Mouse (Mus musculus) liver, embryonic 16.5 days (tissue): ENCODE measurements around the gene Sema3g. TPM values are rescaled to one million over a fixed set of nuclear protein-coding genes. Genes with fewer than 3 reads are reported as not detected.

ENCODE experiments used
- ATAC-seq: fragments of 200-750 bp; cut with Nextera tagmentation; 2 replicates; pipeline ENCODE4 v1.8.0; 2017; ENCODE audit warnings: low read depth, mild to moderate bottlenecking, moderate number of reproducible peaks, moderate library complexity
- H3K27ac ChIP-seq: fragments of 300-500 bp; sonication (generic); 2 replicates; pipeline ENCODE4 v1.5.1; 2014; ENCODE audit warnings: mild to moderate bottlenecking, low read length
- H3K27me3 ChIP-seq: fragments of 300-500 bp; sonication (generic); 2 replicates; pipeline ENCODE4 v1.6.1; 2014; ENCODE audit warnings: low read depth, low read length, mixed read lengths; ENCODE audit not compliant: control insufficient read depth, insufficient read depth
- H3K36me3 ChIP-seq: fragments of 300-500 bp; sonication (generic); 2 replicates; pipeline ENCODE4 v1.6.1; 2014; ENCODE audit warnings: mild to moderate bottlenecking; ENCODE audit not compliant: control insufficient read depth, insufficient read depth
- H3K4me1 ChIP-seq: fragments of 300-500 bp; sonication (generic); 2 replicates; pipeline ENCODE4 v1.6.1; 2014; ENCODE audit warnings: low read depth, low read length, mixed read lengths; ENCODE audit not compliant: control insufficient read depth
- H3K4me2 ChIP-seq: fragments of 300-500 bp; sonication (generic); 2 replicates; pipeline ENCODE4 v1.6.1; 2014; ENCODE audit warnings: low read depth, low read length, mixed read lengths
- H3K4me3 ChIP-seq: fragments of 300-500 bp; sonication (generic); 2 replicates; pipeline ENCODE4 v1.5.1; 2014; ENCODE audit warnings: low read depth, mild to moderate bottlenecking, low read length
- H3K9ac ChIP-seq: fragments of 300-500 bp; sonication (generic); 2 replicates; pipeline ENCODE4 v1.6.1; 2014; ENCODE audit warnings: low read depth, low read length
- H3K9me3 ChIP-seq: fragments of 300-500 bp; sonication (generic); replicated peaks from 2 replicates; pipeline ENCODE4 v1.6.1; 2016; ENCODE audit warnings: low read length; ENCODE audit not compliant: control insufficient read depth
- WGBS: fragments of 180-500 bp; shearing (Covaris S2); extraction: QIAGEN DNeasy Blood & Tissue Kit; methylation state at CpG from one replicate; pipeline ENCODE4 v1.1.7; 2014; ENCODE audit not compliant: insufficient replicate concordance; 5-methylcytosine and 5-hydroxymethylcytosine counted together
- polyA plus RNA-seq: library from polyadenylated mRNA; unstranded; fragments of >200 nt; fragmentation: Nextera tagmentation; extraction: Ambion mirVana; gene quantifications from 2 replicates; pipeline ENCODE4 v1.2.1, GENCODE M21; 2015

Sema3g gene
- polyA plus RNA-seq, 1 experiment from 2014 or later = 0.04 TPM

DNA sequence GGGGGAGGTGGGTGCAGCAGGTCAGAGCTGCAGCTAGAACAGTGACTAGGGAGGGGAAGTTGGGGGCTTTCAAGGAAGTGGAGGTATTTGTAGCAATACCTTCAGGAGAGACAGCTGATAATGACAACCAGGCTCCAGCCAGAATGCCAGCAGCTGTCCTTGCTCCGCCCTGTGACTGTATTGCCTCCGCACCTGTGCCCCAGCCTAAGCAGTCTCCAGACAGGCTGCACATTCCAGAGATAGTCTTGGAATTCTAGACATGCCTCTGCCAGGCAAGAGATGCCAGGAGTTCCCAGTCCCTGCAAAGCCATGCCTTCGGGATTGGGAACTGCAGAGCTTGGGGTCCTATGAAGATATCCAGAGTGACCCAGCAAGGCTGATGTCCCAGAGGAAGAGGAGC is 5.2 kb upstream of the Sema3g start:
- Histone ChIP-seq H3K9me3 (no peaks in the 10 kb centered on the region), H3K36me3 (no peaks in the 10 kb centered on the region), H3K4me2 (no peak overlapping the region), H3K9ac (no peak overlapping the region), H3K4me1 (peaks cover 15% of the 10 kb centered on the region), H3K27me3 (no peaks in the 10 kb centered on the region), H3K27ac (no peak overlapping the region), H3K4me3 (no peak overlapping the region)
- WGBS = 63% methylated on average over 3 of the region's 3 CpGs
- ATAC-seq = no peak

DNA sequence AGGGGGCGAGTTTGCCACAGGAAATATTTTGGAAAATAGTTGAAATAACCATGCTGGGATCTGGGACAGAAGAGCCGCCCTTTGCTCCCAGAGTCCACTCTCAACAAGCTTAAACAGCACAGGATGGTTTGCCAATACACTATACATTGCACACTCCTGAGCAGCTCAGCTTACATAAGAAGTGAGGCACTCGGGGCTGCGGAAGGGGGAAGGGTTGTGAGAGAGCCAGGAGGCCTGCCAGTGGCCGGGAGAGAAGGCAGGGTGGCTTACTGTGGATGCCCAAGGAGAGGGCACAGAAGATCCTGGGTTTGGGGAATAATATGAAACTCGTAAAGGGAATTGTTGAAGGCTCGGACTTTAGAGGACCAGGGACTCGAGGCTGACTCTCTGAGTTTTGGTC is 3.8 kb upstream of the Sema3g start:
- H3K4me2 ChIP-seq = no peak overlapping the region
- H3K9me3 ChIP-seq = no peaks in the 10 kb centered on the region
- peaks cover 17% of the 10 kb centered on the region for H3K4me1 ChIP-seq
- WGBS = 52% methylated on average over 8 of the region's 8 CpGs
- H3K36me3 ChIP-seq = no peaks in the 10 kb centered on the region
- no peak overlapping the region for H3K4me3 ChIP-seq
- ATAC-seq = peak; percentile 72
- 0 out of 2 replicates have a peak overlapping the region, but pooled peaks have one; percentile 42 for H3K27ac ChIP-seq
- H3K9ac ChIP-seq = no peak overlapping the region
- H3K27me3 ChIP-seq = no peaks in the 10 kb centered on the region

DNA sequence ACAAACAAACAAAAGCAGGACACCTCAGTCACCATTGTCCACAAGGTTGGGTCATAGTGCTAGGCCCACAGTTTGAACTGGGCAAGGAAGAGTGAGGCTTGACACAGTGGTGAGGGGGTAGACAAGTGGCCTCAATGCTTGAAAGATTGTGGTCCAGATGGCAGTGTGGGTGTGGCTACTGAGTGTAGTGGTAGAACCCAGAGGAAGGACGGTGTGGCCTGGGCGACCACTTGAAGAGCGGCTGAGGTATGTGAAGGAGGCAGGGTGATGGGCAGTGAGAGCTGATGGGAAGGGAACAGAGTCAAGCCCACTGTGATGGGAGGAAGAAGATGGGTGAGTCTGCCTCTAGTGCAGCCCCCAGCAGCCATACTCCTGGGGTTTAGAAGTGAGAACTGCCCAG is 3.0 kb upstream of the Sema3g start:
- Histone ChIP-seq H3K9me3 (no peaks in the 10 kb centered on the region), H3K4me1 (peaks cover 17% of the 10 kb centered on the region), H3K27me3 (no peaks in the 10 kb centered on the region), H3K36me3 (no peaks in the 10 kb centered on the region), H3K4me2 (no peak overlapping the region), H3K9ac (0 out of 2 replicates have a peak overlapping the region, but pooled peaks have one; percentile 7), H3K27ac (no peak overlapping the region; the same call in 1 of the 2 replicates), H3K4me3 (no peak overlapping the region)
- WGBS = 52% methylated on average over 3 of the region's 3 CpGs
- ATAC-seq = no peak

DNA sequence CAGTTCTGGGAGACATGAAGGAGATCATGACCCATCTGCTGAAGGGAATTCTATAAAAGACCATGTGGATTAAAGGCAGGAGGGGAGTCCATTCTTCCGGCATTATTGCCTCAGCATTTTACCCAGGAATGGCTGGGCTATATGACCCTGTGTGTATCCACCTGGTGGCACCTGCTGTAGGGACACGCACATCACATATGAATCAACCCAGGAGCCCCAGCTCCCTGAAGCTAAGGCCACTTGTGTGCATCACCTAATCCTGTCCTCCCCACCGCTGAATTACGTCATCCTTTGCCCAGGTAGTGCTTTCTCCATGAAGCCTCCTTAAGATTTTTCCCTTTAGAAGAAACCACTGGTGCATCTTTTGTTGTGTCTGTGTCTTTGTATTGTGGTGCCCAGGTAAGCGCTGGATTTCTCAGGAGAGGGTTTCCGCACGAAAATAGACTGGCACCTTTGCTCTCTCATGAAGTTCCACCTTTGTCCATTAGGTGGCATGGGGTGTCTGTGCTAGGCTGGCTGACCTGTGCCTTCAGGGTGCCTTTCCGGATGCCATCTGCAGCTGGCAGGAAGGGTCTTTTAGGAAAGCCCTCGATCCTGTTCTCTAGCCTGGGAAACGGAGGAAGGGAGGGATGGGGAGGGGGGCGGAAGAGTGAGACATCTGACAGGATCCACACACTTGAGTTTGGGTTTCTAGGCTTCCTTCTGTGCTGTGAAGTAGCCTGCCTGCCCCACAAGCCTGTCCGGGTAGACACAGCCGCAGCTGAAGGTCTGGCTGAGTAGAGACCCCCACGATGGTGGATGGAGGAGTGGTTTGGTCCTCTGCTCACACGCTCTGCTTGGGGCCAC is 2.3 kb upstream of the Sema3g start:
- Histone ChIP-seq H3K9me3 (no peaks in the 10 kb centered on the region), H3K4me2 (no peak overlapping the region), H3K27me3 (no peaks in the 10 kb centered on the region), H3K9ac (0 out of 2 replicates have a peak overlapping the region, but pooled peaks have one; percentile 7), H3K4me3 (no peak overlapping the region), H3K4me1 (peaks cover 17% of the 10 kb centered on the region), H3K27ac (no peak overlapping the region), H3K36me3 (no peaks in the 10 kb centered on the region)
- 26% methylated on average over 15 of the region's 15 CpGs for WGBS
- no peak for ATAC-seq

DNA sequence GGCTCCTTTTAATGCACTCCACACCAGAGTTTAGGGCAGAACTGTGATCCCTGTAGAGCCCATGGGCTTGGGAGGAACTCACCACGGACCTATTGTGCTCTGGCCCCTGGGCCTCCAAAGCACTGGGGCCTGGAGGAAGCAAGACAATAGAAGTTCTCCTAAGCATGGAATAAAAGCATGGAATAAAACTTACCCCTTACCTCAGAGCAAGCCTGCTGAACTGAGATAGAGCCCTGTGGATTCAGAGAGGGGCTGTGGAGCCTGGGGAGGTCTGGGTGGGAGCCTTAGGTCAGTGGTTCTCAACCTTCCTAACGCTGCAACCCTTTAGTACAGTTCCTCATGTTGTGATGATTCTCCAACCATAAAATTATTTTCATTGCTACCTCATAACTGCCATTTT is 814 bp upstream of the Sema3g start, which contains the start of gene Nisch:
Gene Nisch, minus strand, starts transcription at position 101 of the 400 bp plus-strand sequence.
- no peak within 1 kb of the TSS for H3K27ac ChIP-seq
- H3K9ac ChIP-seq = peak within 1 kb of the TSS; percentile 35; the same call in 1 of the 2 replicates
- no peaks in the 10 kb centered on the region; the same call in 1 of the 2 replicates for H3K27me3 ChIP-seq
- no peaks in the 10 kb centered on the region for H3K9me3 ChIP-seq
- no peak within 1 kb of the TSS for H3K4me3 ChIP-seq
- H3K4me1 ChIP-seq = peaks cover 17% of the 10 kb centered on the region
- ATAC-seq = no peak
- no peaks in the 10 kb centered on the region for H3K36me3 ChIP-seq
- WGBS = 51% methylated on average over 2 of the region's 2 CpGs
- H3K4me2 ChIP-seq = 0 out of 2 replicates have a peak within 1 kb of the TSS, but pooled peaks have one; percentile 4

DNA sequence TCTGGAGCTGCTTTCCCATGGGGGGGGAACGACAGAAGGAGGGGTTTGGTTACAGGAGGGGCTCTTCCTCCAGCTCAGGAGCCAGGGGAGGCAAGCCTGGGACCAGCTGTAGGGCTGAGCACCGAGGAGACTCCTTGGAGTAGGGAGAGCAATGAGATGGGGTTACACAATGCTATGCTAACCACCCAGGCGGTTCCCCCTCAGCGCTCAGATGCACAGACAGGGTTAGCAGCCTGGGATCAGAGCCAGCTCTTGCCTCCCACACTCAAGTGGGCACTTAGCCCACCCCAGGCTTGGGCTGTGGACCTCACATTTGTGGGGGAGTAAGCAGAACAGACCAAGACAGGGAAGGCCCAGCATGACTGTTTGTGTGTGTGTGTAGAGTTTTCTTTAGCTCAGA is 9.3 kb downstream of the Sema3g start:
- WGBS = 61% methylated on average over 4 of the region's 4 CpGs
- Histone ChIP-seq H3K4me2 (no peak overlapping the region), H3K9ac (no peak overlapping the region), H3K27ac (no peak overlapping the region), H3K36me3 (no peaks in the 10 kb centered on the region), H3K4me3 (no peak overlapping the region), H3K9me3 (no peaks in the 10 kb centered on the region), H3K4me1 (no peaks in the 10 kb centered on the region; the same call in 1 of the 2 replicates), H3K27me3 (0 out of 2 replicates have a peak, but pooled peaks cover 5% of the 10 kb centered on the region)
- ATAC-seq = no peak; the same call in 1 of the 2 replicates

DNA sequence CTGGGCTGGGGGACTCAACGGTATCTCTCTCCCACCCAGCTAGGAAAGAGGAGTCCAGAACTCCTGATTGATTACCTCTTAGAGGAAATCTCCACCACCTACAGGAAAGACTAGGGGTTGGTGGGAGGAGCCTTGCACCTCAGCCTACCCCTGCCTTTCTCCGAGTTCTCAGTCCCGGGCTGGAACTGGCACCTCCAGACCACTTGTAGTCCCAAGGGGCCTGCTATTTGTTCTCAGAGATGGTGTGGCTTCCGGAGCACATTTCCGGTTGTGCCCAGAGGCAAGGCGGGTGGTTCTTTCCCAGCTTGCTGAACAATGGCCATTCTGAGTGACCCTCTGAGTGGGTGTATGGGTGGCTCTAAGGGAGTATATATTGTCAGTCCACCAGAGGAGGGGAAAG is 10.6 kb downstream of the Sema3g start:
- no peak overlapping the region for H3K4me3 ChIP-seq
- no peak for ATAC-seq
- no peaks in the 10 kb centered on the region; the same call in none of the 2 replicates for H3K4me1 ChIP-seq
- 27% methylated on average over 6 of the region's 6 CpGs for WGBS
- 0 out of 2 replicates have a peak, but pooled peaks cover 5% of the 10 kb centered on the region for H3K27me3 ChIP-seq
- H3K27ac ChIP-seq = no peak overlapping the region
- H3K9me3 ChIP-seq = no peaks in the 10 kb centered on the region
- H3K36me3 ChIP-seq = no peaks in the 10 kb centered on the region
- no peak overlapping the region for H3K9ac ChIP-seq
- no peak overlapping the region for H3K4me2 ChIP-seq

DNA sequence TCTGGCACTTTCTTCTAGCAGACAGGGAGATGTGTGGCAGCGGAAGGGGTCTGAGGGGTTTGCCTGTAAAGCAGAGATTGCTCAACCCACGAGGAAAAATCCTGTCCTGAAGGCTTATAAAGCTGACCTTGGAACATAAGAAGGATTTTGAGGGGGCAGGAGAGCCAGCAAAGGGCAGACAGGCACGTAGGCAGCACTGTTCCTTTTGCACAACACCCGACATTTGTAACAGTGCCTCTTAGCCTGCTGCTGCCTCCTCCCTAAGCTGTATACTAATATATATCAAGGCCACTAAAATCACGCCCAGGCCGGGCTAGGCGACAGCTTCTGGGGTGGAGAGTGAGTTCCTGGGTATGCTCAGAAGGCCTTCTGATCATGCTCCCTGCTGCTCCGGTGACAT is 12.8 kb downstream of the Sema3g start:
- H3K27ac ChIP-seq = no peak overlapping the region
- H3K27me3 ChIP-seq = 0 out of 2 replicates have a peak, but pooled peaks cover 5% of the 10 kb centered on the region
- WGBS = 60% methylated on average over 8 of the region's 8 CpGs
- no peaks in the 10 kb centered on the region for H3K36me3 ChIP-seq
- H3K4me1 ChIP-seq = peaks cover 2% of the 10 kb centered on the region
- H3K4me2 ChIP-seq = no peak overlapping the region
- H3K9me3 ChIP-seq = no peaks in the 10 kb centered on the region
- H3K9ac ChIP-seq = no peak overlapping the region
- no peak for ATAC-seq
- H3K4me3 ChIP-seq = no peak overlapping the region
